Mouse (Mus musculus) hindlimb bud, embryonic 11.5 days (tissue): ENCODE data around the gene Otulin.

Experiments
- DNase-seq: peaks from one replicate; pipeline ENCODE4 v3.0.0-alpha.2; 2012; ENCODE audit warnings: low read depth, low spot score; ENCODE audit errors: extremely low spot score

The Otulin gene

DNA sequence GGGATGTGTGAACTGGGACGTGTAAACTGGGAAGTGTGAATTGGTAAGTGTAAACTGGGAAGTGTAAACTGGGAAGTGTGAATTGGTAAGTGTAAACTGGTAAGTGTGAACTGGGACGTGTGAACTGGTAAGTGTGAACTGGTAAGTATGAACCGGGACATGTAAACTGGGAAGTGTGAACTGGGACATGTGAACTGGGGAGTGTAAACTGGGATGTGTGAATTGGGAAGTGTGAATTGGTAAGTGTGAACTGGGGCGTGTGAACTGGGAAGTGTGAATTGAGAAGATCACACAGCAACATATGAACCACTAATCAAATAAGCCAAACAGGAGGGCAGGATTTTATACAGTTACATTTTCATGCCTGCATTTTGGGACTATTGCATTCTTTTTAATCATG is 27.9 kb upstream of the Otulin start:
- no peak for DNase-seq

DNA sequence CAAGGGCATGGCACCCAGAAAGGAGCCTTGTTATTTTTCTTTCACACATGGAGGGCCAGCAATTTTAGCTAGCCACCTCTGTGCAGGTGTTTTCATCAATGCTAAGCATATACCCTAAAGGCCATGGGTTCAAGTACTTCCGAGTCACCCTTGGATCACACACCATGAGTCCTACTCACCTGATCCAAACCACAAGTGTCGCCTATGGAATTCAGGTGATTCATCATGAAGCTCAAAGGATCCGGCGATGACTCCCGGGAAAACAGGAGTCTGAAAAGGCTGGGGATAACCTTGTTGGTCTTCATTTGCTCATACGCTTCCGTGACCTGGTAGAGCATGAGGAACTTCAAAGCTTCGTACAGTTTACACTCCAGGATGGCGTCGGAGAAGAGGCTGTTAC is 27.4 kb upstream of the Otulin start:
- no peak for DNase-seq

DNA sequence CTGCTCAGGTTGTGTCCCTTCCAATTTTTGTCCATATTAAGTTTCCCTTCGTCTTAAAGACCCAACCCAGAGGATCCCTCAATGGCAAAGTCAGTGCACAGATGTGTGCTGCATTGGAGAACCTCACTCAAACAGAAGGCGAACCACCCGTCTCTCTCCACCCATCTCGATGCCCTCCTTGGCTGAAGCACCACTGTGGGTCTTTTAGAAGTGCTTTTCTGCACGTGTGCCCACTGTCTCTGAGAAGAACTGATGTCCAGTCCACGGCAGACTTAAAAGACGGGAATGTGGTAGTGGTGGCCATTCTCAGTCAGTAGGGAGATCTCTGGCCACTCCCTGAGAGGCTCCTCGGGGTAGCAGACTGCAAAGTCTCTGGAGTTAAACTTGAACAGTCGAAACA is 26.1 kb upstream of the Otulin start:
- no peak for DNase-seq

DNA sequence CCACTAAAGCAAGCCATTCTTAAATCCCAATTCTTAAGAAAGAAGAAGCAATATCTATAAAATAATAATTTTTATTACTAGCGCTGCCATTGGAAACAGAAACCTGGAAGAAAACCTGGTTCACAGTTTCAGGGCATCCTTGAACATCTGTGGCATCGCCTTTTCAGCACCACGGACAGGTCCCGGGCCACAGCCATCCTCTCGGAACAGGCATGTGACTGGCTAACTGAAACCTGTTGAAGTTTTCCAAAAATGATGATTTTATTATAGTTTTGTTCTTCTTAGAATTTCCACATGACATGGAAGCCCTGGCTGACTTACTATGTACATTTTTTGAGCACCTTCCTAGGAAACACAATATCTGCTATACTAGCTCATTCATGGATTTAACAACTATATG is 24.5 kb upstream of the Otulin start:
- DNase-seq, result peak; percentile 28

DNA sequence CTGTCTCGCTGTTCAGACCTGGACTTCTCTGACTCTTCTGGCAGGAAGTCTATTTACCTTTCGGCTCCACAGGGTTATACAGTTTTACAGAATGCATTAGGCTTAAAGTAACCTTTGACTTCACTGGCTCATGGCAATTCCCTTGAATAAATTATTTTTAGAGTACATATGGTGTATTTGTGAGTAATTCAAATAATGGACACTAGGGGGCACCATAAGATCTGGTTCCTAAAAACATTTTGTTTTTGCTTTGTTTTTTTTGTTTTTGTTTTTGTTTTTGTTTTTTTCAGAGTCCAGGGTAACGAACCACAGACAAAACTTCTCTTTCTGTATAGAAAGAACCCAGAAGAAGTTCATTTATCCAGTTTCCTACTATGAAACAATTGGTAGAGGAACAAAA is 17.2 kb upstream of the Otulin start:
- no peak for DNase-seq

DNA sequence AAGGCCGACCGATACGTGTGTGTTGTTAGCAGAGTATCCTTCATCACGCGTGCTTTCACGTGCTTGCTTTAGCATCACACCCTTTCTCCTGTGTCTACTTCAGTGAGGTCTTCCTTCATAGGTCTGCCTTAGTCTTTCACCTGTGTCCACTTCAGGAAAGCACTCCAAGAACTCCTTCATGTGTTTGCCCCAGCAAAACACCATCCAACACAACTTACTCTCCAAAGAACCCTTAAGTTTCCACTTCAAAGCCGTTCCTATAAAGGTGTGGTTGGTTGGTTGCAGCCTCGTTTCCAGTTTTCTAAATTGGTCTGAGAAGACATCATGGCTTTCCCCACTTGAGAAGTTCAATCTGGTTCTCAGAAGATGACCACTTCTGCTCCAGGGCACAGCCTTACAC is 16.2 kb upstream of the Otulin start:
- DNase-seq, result no peak

DNA sequence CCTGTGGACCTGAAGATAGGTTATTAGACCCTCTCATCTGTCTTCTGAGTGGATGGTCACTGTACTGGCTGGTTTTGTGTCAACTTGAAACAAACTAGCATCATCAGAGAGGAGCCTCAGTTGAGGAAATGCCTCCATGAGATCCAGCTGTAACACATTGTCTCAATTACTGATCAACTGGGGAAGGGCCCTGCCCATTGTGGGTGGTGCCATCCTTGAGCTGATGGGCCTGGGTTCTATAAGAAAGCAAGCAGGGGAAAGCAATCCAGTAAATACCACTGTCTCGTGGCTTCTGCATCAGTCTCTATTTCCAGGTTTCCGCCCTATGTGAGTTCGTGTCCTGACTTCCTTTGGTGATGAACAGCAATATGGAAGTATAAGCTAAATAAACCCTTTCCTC is 14.8 kb upstream of the Otulin start:
- DNase-seq, result no peak

DNA sequence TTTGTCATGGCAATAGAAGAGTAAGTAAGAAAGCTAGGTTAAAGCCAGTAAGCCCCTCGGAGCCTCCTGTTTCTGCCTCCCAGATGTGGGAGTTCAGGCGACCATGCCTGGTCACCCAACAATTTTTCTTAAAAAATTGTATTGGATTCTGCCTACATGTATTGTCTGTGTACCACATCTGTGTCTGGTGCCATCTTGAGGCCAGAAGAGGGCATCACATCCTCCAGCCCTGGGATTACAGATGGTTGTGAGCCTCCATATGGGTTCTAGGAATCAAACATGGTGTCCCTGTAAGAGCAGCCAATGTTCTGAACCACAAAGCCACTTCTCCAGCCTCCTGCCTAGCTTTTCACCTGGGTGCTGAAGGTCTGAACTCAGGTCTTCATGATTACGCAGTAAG is 12.4 kb upstream of the Otulin start:
- DNase-seq, result no peak

DNA sequence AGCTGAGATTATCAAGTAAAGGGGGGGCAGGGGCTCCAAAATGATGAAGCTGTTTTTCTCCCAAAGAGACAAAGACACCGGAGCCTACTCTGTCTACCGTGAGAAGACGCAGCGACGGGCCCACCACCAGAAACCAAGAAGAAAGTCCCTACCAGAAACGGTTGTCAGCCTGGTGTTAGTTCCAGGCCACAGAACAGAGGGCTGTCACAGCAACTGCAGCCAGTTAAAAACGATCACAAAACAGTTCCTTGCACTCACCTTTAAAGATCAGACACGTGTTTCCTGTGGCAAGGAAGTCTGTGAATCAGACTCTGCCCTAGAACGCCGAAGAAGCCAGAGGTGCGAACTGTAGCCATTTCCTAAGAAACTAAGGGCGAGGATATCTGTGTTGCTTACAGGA is 10.7 kb upstream of the Otulin start:
- no peak for DNase-seq

DNA sequence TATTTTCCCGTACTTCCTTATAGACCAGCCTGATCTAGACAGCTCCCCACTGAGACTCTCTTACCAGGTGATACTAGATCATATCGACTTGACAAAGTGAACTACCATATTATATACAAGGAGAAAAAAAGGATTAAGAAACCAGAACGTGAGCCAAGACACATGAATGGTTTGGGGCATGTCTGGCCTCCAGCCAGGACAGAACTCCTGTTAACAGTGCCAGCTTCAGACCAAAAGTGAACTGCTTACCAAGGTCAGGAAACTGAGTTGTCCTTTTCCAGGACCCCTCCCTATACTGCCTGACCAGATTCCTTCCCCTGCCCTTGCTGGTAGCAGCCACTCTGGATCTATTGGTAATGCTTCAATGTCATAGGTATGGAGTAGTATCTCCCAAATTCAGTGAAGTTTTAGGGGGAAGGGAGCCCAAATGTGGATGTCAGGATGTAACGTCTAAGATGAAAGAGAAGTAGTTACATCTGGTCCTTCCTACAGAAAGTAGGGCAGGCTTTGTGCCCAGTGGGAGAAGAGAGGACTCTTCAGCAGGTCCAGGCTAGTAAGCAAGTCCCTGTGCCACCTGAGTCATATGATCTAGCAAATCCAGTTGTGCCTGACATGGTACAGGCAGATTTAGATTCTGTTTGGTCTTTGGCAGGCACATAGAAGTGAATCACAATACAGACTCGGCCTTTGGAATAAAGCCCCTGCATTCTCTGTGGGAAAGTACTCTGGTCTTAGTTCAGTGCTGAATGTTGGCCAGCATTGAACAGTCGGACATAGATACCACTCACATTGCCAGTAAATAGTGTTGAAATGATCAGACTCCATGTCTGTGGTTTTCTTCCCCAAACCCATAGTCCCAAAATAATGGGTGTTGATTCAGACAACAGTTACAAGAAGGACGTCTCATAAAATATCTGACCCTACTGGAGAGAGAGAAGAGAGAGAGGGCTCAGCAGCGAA is 3.7 kb upstream of the Otulin start:
- DNase-seq, result no peak

DNA sequence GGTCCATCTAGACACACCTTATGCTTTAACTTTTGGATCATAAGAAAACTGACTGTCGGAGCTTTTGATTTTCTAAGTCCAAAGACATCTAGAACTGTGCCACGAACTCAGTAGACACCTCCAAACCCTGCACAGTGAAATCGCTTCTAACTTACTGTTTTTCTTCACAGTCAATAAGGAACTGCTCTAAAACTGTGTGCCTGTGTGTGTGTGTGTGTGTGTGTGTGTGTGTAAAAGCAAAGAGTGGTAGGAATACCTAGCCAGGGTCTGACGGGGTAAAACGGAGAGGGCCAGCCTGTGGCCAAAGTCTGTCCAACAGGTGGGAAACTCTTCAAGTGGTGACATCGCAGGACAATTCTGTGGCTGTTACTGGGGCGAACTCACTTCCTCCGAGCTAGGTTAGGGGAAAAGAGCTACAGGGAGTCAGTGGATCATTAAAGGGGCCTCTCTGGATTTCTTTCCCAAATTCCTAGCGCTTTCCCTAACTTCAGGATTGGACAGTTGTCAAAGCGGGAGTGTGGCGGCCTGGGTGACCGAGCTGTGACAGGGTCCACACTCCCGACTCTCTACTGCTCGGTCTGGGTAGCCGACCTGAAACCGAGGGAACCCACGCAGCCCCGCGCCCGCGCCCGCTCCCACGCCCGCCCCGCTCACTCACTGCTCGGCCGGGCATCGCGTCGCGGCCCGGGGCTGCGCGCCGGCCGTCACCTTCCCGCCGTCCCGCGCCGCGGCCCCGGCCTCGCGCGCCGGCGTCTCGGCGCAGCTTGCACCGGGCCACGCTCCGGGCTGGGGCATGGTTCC is 493 bp downstream of the Otulin start:
- no peak for DNase-seq

DNA sequence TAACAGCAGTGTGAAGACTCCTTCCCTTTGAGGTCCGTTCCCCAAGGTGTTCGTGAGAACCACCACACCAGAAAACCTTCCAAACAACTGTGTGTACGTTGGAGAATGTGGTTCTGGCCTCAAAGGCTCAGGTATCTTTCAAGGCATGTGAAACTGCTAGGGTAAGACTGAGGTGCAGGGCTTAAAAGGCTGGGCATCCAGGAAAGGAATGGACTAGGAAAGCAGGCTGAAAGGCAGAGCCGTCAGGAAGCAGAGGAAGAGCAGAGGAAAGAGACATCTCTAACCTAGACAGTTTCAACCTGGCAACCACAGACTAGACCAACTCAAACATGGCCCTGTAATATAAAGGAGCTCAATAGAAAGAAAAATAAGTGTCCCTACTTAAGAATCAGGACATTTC is 1.4 kb downstream of the Otulin start:
- DNase-seq, result no peak

DNA sequence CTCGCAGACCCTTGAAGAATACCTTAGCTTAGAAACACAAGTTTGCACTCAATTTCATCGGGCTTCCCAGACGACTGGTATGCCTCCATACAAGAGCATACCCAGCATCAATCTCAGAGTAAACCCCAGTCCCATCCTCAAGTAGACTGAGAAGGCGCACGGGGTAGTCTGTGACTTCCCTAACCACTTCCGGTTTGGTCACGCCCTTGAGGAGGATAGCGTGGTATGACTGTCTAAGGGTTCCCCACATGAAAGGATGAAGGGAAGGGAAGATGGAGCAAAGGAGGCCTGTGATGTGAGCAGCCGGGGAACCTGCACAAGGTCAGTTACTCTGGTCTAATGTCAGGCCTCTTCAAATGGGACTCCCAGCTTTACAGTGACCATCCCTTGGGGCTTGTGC is 2.7 kb downstream of the Otulin start:
- no peak for DNase-seq

DNA sequence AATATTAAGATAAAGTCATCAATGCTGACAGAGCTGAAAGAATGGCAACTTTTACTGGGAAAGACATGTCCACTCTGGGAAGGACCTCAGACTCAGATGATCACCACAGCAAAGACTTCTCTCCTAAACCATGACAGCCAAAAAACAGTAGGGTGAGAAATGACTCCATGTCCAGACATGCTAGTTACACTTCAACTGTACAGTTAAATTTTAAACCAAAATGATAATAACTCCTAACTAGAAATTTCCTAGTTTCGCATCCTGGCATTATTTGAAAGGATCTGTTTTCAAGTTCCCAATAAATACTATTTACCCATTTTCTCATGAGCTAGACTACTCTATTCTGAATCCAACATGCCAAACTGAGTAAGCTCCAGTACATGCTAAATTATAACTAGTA is 4.2 kb downstream of the Otulin start:
- no peak for DNase-seq

DNA sequence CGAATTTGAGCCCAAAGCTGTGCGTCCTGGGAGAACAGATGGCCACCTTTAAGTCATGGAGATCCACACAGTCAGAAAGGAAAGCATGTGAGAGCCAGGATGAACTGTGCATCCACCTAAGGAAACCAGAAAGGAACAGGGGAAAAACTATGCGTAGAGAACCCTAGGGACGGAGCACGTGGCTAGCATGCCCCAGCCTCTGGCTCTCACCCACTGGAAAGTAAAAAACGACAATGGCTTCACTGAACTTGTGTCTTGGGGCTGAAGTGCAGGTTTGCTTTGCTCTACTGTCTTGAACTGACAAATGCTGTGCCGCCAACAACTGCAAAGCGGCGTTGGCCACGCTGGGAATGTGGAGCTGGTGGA is 4.6 kb downstream of the Otulin start:
- no peak for DNase-seq

DNA sequence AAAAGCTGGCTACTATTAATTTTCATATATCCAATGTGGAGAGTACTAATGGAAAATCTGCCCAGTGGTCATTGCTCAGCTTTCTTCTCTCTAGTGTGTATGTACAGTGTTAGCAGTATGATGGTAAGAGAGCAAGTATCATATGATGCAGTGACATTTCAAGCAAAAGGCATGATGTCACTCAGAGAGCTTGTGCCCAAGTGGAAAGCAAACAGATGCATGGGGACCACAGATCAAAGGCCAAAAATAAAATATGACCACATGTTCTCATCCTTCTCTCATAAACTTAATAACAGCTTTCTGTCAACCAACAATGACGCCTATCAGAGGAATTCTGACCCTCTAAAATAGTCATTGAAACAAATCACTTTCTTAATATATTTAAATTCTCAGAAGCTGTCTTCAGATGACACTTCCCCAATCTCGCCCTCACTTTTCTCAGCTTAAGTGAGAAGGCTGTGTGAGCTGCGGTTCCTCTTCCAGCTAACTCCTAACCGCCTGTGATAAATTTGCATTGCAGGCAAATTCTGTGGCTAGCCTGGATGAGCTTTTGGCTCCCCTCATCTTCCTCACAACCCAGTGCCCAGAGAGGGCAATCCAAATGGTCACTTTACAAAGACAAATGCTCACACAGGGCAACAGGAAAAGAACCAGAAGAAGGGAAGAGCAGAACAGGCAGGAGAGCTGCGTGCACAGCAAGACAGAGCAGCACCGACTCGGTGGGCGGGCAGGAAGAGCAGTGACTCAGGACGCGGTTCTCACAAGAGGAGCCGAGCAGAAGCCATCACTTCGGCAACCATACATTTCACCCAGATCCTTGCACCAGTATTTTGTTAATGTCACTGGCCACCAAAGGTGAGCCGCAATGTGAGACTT is 5.2 kb downstream of the Otulin start:
- DNase-seq, result no peak

DNA sequence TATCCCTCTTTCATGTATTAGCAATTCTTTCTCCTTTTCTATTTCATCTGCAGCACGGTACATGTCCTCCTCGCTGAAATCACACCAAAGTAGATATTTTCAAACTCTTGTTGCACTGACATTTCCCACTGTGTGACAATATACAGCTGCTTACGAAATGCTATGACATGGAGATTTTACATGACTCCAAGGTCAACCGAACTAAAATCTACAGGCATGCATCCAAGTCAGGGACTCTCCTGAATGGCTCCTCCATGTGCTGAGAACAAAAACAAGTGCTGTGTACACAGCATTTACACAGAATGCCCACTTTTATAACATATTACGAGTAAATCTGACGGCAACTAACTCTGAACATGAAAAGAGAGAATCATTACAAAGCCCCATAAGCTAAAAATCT is 7.2 kb downstream of the Otulin start:
- no peak for DNase-seq

DNA sequence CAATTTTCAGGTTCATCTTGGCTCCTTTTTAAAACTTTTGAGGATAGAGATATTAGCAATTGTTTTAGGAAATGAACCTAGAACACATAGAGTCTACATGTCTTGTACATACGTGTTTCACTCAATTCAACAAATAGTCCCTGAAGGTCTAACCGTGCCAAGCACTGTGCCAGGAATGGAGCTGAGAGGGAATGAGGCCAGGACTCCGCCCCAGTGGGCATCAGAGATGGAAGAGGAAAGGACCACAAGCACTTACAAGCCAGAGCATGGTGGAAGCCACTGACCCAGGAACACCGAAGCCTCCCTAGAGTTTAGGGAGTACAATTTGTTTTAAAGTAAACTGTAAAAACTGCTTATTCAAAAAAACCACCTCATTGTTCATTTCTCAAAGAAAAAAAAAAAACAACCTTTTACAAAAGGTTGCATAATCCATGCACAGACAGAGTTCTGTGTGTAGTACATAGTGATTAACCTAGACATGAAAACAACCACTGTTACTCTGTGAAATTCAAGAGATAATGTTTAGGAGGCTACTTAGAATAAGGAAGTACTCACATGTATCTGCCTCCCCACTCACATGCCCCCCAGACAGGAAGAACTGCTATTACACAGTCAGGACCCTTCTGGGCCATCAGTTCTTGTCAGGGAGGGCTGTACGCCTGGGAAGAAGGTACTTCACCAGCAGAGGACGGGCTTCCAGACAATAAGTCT is 9.9 kb downstream of the Otulin start:
- DNase-seq, result no peak

DNA sequence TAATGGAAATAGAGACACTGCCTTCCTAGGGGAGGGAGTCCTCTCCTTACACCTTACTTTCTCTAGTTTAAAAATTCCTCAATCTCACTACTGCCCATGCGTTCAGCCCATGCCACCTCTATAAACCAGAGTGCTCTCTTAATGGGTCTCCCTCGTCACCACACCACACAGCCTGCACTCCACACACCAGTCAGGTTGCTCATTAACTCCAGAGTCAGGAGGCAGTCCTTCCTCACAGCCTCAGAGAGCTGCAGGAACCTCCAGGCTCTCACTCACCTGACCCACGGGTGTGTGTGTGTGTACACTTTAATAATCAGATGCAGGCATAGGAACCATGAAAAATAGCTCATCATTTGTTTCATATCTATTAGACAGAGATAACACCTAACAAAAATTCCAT is 10.8 kb downstream of the Otulin start:
- no peak for DNase-seq

DNA sequence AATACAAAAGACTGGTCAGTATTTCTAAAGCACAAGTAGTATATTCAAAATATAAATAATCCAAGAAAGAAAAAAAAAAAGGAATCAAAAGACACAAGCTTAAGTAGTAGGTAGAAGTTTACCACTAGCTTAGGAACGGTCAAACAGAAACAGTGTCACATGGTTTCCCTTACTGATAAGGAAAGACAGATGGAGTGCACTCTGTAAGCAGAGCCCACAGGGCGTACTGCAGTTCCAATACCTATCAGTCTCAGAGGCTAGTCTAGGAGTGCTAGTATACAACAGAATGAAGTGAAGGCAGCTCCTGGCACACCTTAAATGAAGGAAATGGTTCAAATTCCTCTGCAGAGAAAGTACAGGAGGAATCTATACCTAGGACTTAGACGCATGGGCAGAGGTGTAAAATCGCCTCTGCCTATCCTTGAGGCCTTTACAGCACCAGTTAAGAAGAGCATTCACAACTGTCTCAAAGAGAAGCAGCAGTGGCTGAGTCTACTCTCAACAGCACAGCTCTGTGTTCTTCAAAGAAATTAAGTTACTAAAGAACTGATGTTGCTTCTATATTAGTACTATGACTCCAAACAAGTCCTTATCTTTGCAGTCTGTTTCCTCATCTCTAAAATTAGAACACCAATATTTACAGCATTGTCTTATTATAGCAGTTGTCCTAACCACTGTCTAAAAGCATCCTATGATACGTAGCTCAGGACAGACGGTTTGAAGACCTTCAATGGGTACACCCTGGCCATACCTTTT is 11.5 kb downstream of the Otulin start:
- DNase-seq, result no peak
